Mouse (Mus musculus) C2C12 (cell line): ENCODE data around the gene Acacb. TPM values are rescaled to one million over a fixed set of nuclear protein-coding genes. Genes with fewer than 3 reads are reported as not detected.

Experiments used
- H3K27me3 ChIP-seq: one replicate; pipeline ENCODE4 v1.6.1; 2011; ENCODE audit not compliant: control insufficient read depth, insufficient read depth, insufficient read length
- H3K36me3 ChIP-seq: one replicate; pipeline ENCODE4 v1.6.1; 2011; ENCODE audit not compliant: control insufficient read depth, insufficient read depth
- H3K4me3 ChIP-seq: one replicate; pipeline ENCODE4 v1.5.1; 2011; ENCODE audit warnings: mild to moderate bottlenecking, control low read depth; ENCODE audit not compliant: poor library complexity, insufficient read depth, severe bottlenecking
- H3K79me2 ChIP-seq: one replicate; pipeline ENCODE4 v1.6.1; 2011; ENCODE audit not compliant: control insufficient read depth, insufficient read depth
- H3K79me3 ChIP-seq: one replicate; pipeline ENCODE4 v1.6.1; 2011; ENCODE audit warnings: low read depth, control low read depth
- H3ac ChIP-seq: one replicate; pipeline ENCODE3; 2011; ENCODE audit warnings: low read depth; ENCODE audit not compliant: control insufficient read depth, insufficient read length
- CEBPB ChIP-seq: IDR thresholded peaks from one replicate; pipeline ENCODE4 v1.6.1; 2011; ENCODE audit warnings: low read depth, mild to moderate bottlenecking, control low read depth, moderate library complexity
- CTCF ChIP-seq: IDR thresholded peaks from one replicate; pipeline ENCODE4 v1.5.1; 2011; ENCODE audit not compliant: control insufficient read depth, insufficient read depth, insufficient read length
- FOSL1 ChIP-seq: IDR thresholded peaks from one replicate; pipeline ENCODE4 v1.8.0; 2011; ENCODE audit warnings: mild to moderate bottlenecking, low read length; ENCODE audit not compliant: poor library complexity, insufficient read depth, severe bottlenecking
- MAX ChIP-seq: IDR thresholded peaks from one replicate; pipeline ENCODE4 v1.6.1; 2011; ENCODE audit warnings: mild to moderate bottlenecking, control low read depth
- MYOD1 ChIP-seq: IDR thresholded peaks from one replicate; pipeline ENCODE4 v1.6.1; 2011; ENCODE audit warnings: low read depth; ENCODE audit not compliant: control insufficient read depth, insufficient read length
- MYOG ChIP-seq: IDR thresholded peaks from one replicate; pipeline ENCODE4 v1.6.1; 2011; ENCODE audit not compliant: control insufficient read depth, insufficient read length; ENCODE audit errors: extremely low read depth
- USF1 ChIP-seq: IDR thresholded peaks from one replicate; pipeline ENCODE4 v1.6.1; 2011; ENCODE audit warnings: low read depth, mild to moderate bottlenecking, control low read depth, moderate library complexity
- polyA plus RNA-seq: library from polyadenylated mRNA; unstranded; fragments of >200 nt; fragmentation: generic; extraction: Trizol; gene quantifications from one replicate; pipeline ENCODE4 v1.2.1, GENCODE M21; 2012; ENCODE audit warnings: missing spikeins

Acacb gene
- polyA plus RNA-seq, 1 experiment, result 0.26 TPM

DNA sequence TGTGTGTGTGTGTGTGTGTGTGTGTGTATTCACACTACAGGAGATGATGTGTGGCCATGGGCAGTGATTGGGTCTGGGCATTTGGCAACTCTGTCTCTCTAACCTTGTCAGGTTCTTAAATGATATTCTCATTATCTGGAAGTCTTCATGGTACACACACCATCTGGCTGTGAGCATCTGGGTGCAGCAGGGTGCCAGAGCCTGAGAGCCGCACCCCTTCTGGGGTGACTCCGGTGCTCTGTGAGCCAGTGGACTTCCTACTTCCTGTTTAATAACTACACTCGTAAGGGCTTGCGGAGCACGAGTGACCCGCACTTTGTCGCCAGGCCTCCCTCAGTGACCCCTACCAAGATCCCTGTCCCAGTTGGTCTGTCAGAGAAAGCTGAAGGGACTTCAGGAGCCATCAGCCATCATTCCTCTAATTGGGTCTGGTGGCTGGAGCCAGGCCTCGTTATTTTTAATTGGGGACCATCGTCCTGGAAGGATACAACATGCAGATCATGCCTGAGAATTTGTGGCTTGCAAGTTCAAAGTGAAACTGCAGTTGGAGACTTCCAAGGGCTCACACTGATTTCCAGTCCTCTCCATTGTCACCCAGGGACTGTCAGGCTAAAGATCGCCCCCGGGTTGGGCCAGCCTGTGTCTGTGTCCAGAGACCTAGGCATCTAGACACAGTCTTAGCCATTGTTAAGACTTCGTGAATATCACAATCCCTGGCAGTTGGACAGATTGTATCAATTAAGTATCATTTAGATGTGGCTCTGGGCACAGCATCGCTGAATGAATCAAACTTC lies 138.5 kb downstream of the Acacb start:
- H3K79me3 ChIP-seq, result no peaks in the 10 kb centered on the region
- H3ac ChIP-seq, result no peak overlapping the region
- TF ChIP-seq CTCF (no peak), CEBPB (no peak), USF1 (no peak), FOSL1 (no peak), MYOD1 (no peak), MYOG (no peak), MAX (no peak)
- H3K79me2 ChIP-seq, result no peaks in the 10 kb centered on the region
- H3K27me3 ChIP-seq, result peaks cover 64% of the 10 kb centered on the region
- no peaks in the 10 kb centered on the region for H3K36me3 ChIP-seq
- no peak overlapping the region for H3K4me3 ChIP-seq

DNA sequence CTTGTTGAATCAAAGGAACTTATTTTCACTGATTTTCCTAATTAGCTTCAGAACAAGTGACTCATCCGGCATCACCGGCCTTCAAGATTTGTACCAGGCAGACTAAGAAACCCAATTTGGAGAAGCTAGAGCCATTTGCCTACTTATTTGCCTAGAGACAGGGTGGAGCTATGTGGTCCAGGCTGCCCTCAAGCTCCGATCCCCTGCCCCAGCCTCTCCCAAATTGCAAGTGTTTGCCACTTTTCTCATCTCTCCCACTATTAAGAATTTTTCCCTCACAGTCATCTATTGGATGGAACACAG lies 139.0 kb downstream of the Acacb start:
- Histone ChIP-seq H3ac (no peak overlapping the region), H3K27me3 (peaks cover 69% of the 10 kb centered on the region), H3K4me3 (no peak overlapping the region), H3K79me2 (no peaks in the 10 kb centered on the region), H3K79me3 (no peaks in the 10 kb centered on the region), H3K36me3 (no peaks in the 10 kb centered on the region)
- TF ChIP-seq MYOG (no peak), FOSL1 (no peak), CEBPB (no peak), USF1 (no peak), MYOD1 (no peak), MAX (no peak), CTCF (no peak)

DNA sequence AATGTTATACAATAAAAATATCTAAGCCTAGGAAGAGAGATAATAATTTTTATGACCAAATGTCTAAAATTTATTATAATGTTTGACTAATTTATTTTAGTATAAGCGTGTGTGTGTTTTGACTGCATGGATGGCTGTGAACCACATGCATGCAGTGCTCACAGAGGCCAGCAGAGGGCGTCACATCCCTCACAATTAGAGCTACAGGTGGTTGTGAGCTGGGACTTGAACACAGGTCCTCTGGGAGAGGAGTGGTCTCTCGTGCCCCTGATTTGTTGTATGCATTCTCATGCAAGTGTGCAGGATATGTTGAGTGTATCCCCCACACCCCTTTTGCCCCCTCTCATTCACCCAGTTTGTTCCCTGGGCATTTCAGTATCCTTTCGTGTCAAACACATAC lies 139.8 kb downstream of the Acacb start:
- TF ChIP-seq CTCF, result no peak
- no peak for TF ChIP-seq MYOG
- TF ChIP-seq CEBPB, result no peak
- no peak for TF ChIP-seq MYOD1
- no peak for TF ChIP-seq FOSL1
- TF ChIP-seq USF1, result no peak
- no peak for TF ChIP-seq MAX
- no peak overlapping the region for H3ac ChIP-seq
- H3K79me2 ChIP-seq, result no peaks in the 10 kb centered on the region
- H3K27me3 ChIP-seq, result peaks cover 72% of the 10 kb centered on the region
- no peak overlapping the region for H3K4me3 ChIP-seq
- H3K36me3 ChIP-seq, result no peaks in the 10 kb centered on the region
- no peaks in the 10 kb centered on the region for H3K79me3 ChIP-seq

DNA sequence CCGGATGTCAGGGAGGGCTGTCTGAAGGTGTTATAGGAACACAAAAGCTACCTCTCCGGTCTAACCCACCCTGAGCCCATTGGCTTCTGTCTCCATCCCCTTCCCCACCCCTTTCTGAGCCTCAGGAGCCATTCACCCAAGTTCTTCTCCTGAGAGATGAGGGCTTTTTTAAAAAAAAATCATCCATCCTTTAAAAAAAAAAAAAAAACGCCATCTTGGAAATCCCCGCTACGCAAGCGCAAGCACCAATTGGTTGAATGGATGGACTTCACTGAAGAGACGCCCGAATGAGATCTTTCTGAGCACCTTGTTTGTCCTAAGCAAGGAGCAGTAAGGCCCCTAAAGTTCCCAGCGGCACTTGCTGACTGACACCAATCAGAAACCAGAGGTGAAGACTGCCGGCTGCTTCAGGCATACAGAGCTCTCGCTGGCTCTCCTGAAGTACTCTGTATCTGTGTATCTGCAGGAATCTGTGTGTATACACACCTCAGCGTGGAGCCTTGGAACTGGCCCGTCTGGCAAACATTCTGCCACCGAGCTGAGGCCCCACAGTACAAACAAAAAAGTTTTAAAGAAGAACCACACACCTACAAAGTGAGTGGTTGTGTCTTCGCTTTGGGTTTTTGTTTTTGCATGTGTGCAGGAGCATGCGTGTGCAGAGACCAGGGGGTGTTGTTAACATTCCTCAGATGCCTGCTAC lies 140.7 kb downstream of the Acacb start:
- Histone ChIP-seq H3ac (no peak overlapping the region), H3K79me2 (no peaks in the 10 kb centered on the region), H3K79me3 (no peaks in the 10 kb centered on the region), H3K4me3 (no peak overlapping the region), H3K36me3 (no peaks in the 10 kb centered on the region), H3K27me3 (peaks cover 71% of the 10 kb centered on the region)
- TF ChIP-seq MYOG (no peak), CTCF (no peak), CEBPB (no peak), USF1 (no peak), MAX (no peak), MYOD1 (no peak), FOSL1 (no peak)

DNA sequence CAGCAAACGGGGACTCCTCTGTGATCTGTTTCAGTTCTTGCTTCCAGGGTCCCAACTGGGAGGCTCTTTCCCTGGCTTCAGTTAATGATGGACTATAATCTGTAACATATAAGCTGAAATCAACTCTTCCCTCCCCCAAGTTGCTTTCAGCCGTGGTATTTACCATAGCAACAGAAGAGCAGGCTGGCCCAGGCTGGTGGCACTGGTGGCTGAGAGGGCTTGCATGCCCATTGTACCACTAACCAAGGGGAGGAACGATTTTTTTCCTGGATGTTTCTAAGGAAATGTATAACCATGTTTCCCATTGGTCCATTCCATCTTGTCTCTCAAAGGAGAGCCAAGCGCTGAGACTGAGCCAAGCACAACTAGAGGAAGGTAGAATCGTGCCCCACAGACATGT lies 142.1 kb downstream of the Acacb start:
- no peak overlapping the region for H3K4me3 ChIP-seq
- no peaks in the 10 kb centered on the region for H3K36me3 ChIP-seq
- H3ac ChIP-seq, result no peak overlapping the region
- no peaks in the 10 kb centered on the region for H3K79me3 ChIP-seq
- H3K27me3 ChIP-seq, result peaks cover 66% of the 10 kb centered on the region
- no peak for TF ChIP-seq FOSL1
- TF ChIP-seq CEBPB, result no peak
- no peak for TF ChIP-seq USF1
- no peak for TF ChIP-seq CTCF
- TF ChIP-seq MYOD1, result no peak
- TF ChIP-seq MAX, result no peak
- TF ChIP-seq MYOG, result no peak
- H3K79me2 ChIP-seq, result no peaks in the 10 kb centered on the region
